Mouse (Mus musculus) kidney, embryonic 16.5 days (tissue): ENCODE results near the gene C330007P06Rik. TPM values are rescaled to one million over a fixed set of nuclear protein-coding genes. Genes with fewer than 3 reads are reported as not detected.

Experiments
- ATAC-seq: fragments of 200-750 bp; cut with Nextera tagmentation; 2 replicates; pipeline ENCODE4 v1.8.0; 2017; ENCODE audit warnings: moderate TSS enrichment; ENCODE audit not compliant: low FRiP score, low TSS enrichment
- H3K27ac ChIP-seq: fragments of 300-500 bp; sonication (generic); 2 replicates; pipeline ENCODE4 v1.5.1; 2014; ENCODE audit warnings: low read length
- H3K27me3 ChIP-seq: fragments of 300-500 bp; sonication (generic); 2 replicates; pipeline ENCODE4 v1.6.1; 2014; ENCODE audit warnings: low read length, control low read depth, mixed read lengths; ENCODE audit not compliant: insufficient read depth
- H3K36me3 ChIP-seq: fragments of 300-500 bp; sonication (generic); 2 replicates; pipeline ENCODE4 v1.6.1; 2014; ENCODE audit warnings: low read length, control low read depth, mixed read lengths; ENCODE audit not compliant: insufficient read depth
- H3K4me1 ChIP-seq: fragments of 300-500 bp; sonication (generic); 2 replicates; pipeline ENCODE4 v1.6.1; 2014; ENCODE audit warnings: low read length, control low read depth, mixed read lengths; ENCODE audit not compliant: insufficient read depth
- H3K4me2 ChIP-seq: fragments of 300-500 bp; sonication (generic); replicated peaks from 2 replicates; pipeline ENCODE4 v1.6.1; 2014; ENCODE audit warnings: low read depth, low read length
- H3K4me3 ChIP-seq: fragments of 300-500 bp; sonication (generic); 2 replicates; pipeline ENCODE4 v1.5.1; 2014; ENCODE audit warnings: mild to moderate bottlenecking, low read length
- H3K9ac ChIP-seq: fragments of 300-500 bp; sonication (generic); replicated peaks from 2 replicates; pipeline ENCODE4 v1.6.1; 2014; ENCODE audit warnings: low read length
- H3K9me3 ChIP-seq: fragments of 300-500 bp; sonication (generic); 2 replicates; pipeline ENCODE4 v1.6.1; 2016; ENCODE audit warnings: low read length, control low read depth
- WGBS: fragments of 180-500 bp; shearing (Covaris S2); extraction: QIAGEN DNeasy Blood & Tissue Kit; methylation state at CpG from one replicate; pipeline ENCODE4 v1.1.7; 2014; 5-methylcytosine and 5-hydroxymethylcytosine counted together
- polyA plus RNA-seq: library from polyadenylated mRNA; unstranded; fragments of >200 nt; fragmentation: Nextera tagmentation; extraction: Ambion mirVana; gene quantifications from 2 replicates; pipeline ENCODE4 v1.2.1, GENCODE M21; 2015

C330007P06Rik gene
- polyA plus RNA-seq, 1 experiment from 2014 or later, result 29.5 TPM

- no peak overlapping the region for H3K4me2 ChIP-seq
- no peaks in the 10 kb centered on the region for H3K27me3 ChIP-seq
- peaks cover 7% of the 10 kb centered on the region; the same call in 1 of the 2 replicates for H3K36me3 ChIP-seq
- no peaks in the 10 kb centered on the region for H3K4me1 ChIP-seq
- H3K9ac ChIP-seq, result no peak overlapping the region
- peaks cover 4% of the 10 kb centered on the region for H3K9me3 ChIP-seq
- no peak for ATAC-seq
- WGBS, result 84% methylated on average over 1 of the region's 1 CpGs
- no peak overlapping the region for H3K27ac ChIP-seq
- no peak overlapping the region for H3K4me3 ChIP-seq
These were observed 10.8 kb upstream of the C330007P06Rik start for GRCm38 (mm10) chrX:36884719-36885118.

GRCm38 (mm10) chrX:36874704-36875128 lies 805 bp upstream of the C330007P06Rik start:
- Histone ChIP-seq H3K4me3 (peak overlapping the region; percentile 66), H3K9ac (peak overlapping the region; percentile 79), H3K36me3 (no peaks in the 10 kb centered on the region), H3K27ac (peak overlapping the region; percentile 77), H3K9me3 (no peaks in the 10 kb centered on the region), H3K4me1 (no peaks in the 10 kb centered on the region), H3K4me2 (peak overlapping the region; percentile 61), H3K27me3 (no peaks in the 10 kb centered on the region)
- ATAC-seq, result peak; percentile 60
- WGBS, result 14% methylated on average over 25 of the region's 36 CpGs

- H3K27me3 ChIP-seq, result no peaks in the 10 kb centered on the region
- H3K27ac ChIP-seq, result peak overlapping the region; percentile 77
- H3K4me1 ChIP-seq, result no peaks in the 10 kb centered on the region
- peak overlapping the region; percentile 66 for H3K4me3 ChIP-seq
- WGBS, result 18% methylated on average over 46 of the region's 57 CpGs
- peak overlapping the region; percentile 79 for H3K9ac ChIP-seq
- no peaks in the 10 kb centered on the region for H3K36me3 ChIP-seq
- H3K4me2 ChIP-seq, result peak overlapping the region; percentile 61
- peak; percentile 98 for ATAC-seq
- H3K9me3 ChIP-seq, result no peaks in the 10 kb centered on the region
These were observed 326 bp upstream of the C330007P06Rik start for GRCm38 (mm10) chrX:36874178-36874696.

GRCm38 (mm10) chrX:36870372-36870771 lies 3.5 kb downstream of the C330007P06Rik start:
- Histone ChIP-seq H3K27me3 (no peaks in the 10 kb centered on the region), H3K4me2 (no peak overlapping the region), H3K9ac (no peak overlapping the region), H3K9me3 (no peaks in the 10 kb centered on the region), H3K4me3 (no peak overlapping the region), H3K27ac (no peak overlapping the region), H3K36me3 (no peaks in the 10 kb centered on the region), H3K4me1 (no peaks in the 10 kb centered on the region)
- WGBS, result 80% methylated on average over 3 of the region's 3 CpGs
- ATAC-seq, result no peak

- ATAC-seq, result 0 out of 2 replicates have a peak, but pooled peaks have one; percentile 12
- Histone ChIP-seq H3K4me3 (peak overlapping the region; percentile 51), H3K9ac (no peak overlapping the region; the same call in 1 of the 2 replicates), H3K36me3 (no peaks in the 10 kb centered on the region), H3K27me3 (no peaks in the 10 kb centered on the region), H3K4me2 (peak overlapping the region; percentile 37), H3K4me1 (peaks cover 5% of the 10 kb centered on the region), H3K27ac (no peak overlapping the region), H3K9me3 (no peaks in the 10 kb centered on the region)
- 54% methylated on average over 8 of the region's 8 CpGs for WGBS
These were observed 9.1 kb downstream of the C330007P06Rik start for GRCm38 (mm10) chrX:36864609-36865328.

GRCm38 (mm10) chrX:36863766-36864608 lies 9.9 kb downstream of the C330007P06Rik start:
- peak overlapping the region; percentile 38; the same call in 1 of the 2 replicates for H3K27ac ChIP-seq
- ATAC-seq, result peak; percentile 81

GRCm38 (mm10) chrX:36852631-36853030 lies 21.3 kb downstream of the C330007P06Rik start:
- no peak overlapping the region for H3K27ac ChIP-seq
- 83% methylated on average over 8 of the region's 8 CpGs for WGBS

More at GRCm38 (mm10) chrX:36863766-36864608, 9.9 kb downstream of the C330007P06Rik start:
- H3K4me2 ChIP-seq, result peak overlapping the region; percentile 56
- peak overlapping the region; percentile 51 for H3K4me3 ChIP-seq
- H3K27me3 ChIP-seq, result no peaks in the 10 kb centered on the region
- 25% methylated on average over 43 of the region's 44 CpGs for WGBS
- no peaks in the 10 kb centered on the region for H3K36me3 ChIP-seq
- H3K4me1 ChIP-seq, result peaks cover 5% of the 10 kb centered on the region
- peak overlapping the region; percentile 63 for H3K9ac ChIP-seq
- no peaks in the 10 kb centered on the region for H3K9me3 ChIP-seq

GRCm38 (mm10) chrX:36847152-36847551 lies 26.8 kb downstream of the C330007P06Rik start:
- Histone ChIP-seq H3K27me3 (no peaks in the 10 kb centered on the region), H3K9ac (no peak overlapping the region), H3K9me3 (no peaks in the 10 kb centered on the region), H3K4me1 (no peaks in the 10 kb centered on the region), H3K27ac (no peak overlapping the region), H3K4me2 (no peak overlapping the region), H3K36me3 (0 out of 2 replicates have a peak, but pooled peaks cover 2% of the 10 kb centered on the region), H3K4me3 (no peak overlapping the region)
- ATAC-seq, result no peak
- 87% methylated on average over 1 of the region's 1 CpGs for WGBS

More at GRCm38 (mm10) chrX:36852631-36853030, 21.3 kb downstream of the C330007P06Rik start:
- Histone ChIP-seq H3K9me3 (no peaks in the 10 kb centered on the region), H3K9ac (no peak overlapping the region), H3K27me3 (no peaks in the 10 kb centered on the region), H3K4me3 (no peak overlapping the region), H3K4me2 (no peak overlapping the region), H3K36me3 (0 out of 2 replicates have a peak, but pooled peaks cover 5% of the 10 kb centered on the region), H3K4me1 (no peaks in the 10 kb centered on the region)
- no peak for ATAC-seq

- H3K9me3 ChIP-seq, result no peaks in the 10 kb centered on the region
- H3K4me1 ChIP-seq, result no peaks in the 10 kb centered on the region
- 0 out of 2 replicates have a peak, but pooled peaks cover 2% of the 10 kb centered on the region for H3K36me3 ChIP-seq
- H3K27ac ChIP-seq, result no peak overlapping the region
- 66% methylated on average over 4 of the region's 4 CpGs for WGBS
- H3K4me2 ChIP-seq, result no peak overlapping the region
- ATAC-seq, result no peak
- H3K27me3 ChIP-seq, result no peaks in the 10 kb centered on the region
- H3K9ac ChIP-seq, result no peak overlapping the region
- no peak overlapping the region for H3K4me3 ChIP-seq
These were observed 30.4 kb downstream of the C330007P06Rik start for GRCm38 (mm10) chrX:36843346-36843990.
